Mouse (Mus musculus) MEL (cell line): Measurements from ENCODE around the gene Zfp449. TPM values are rescaled to one million over a fixed set of nuclear protein-coding genes. Genes with fewer than 3 reads are reported as not detected.

Experiments
- DNase-seq: peaks from one replicate; pipeline ENCODE4 v3.0.0; 2011; ENCODE audit warnings: low read depth, low spot score
- H3K27ac ChIP-seq: 2 replicates; pipeline ENCODE4 v1.5.1; 2012; ENCODE audit warnings: low read depth, mild to moderate bottlenecking, control low read depth, low read length, moderate library complexity; ENCODE audit not compliant: control insufficient read depth
- H3K27me3 ChIP-seq, 2 experiments: fragments of 150-350 bp in 1 of 2; sonication (generic) in 1 of 2; 2 replicates each; pipeline ENCODE4 v1.6.1; 2012; ENCODE audit warnings: low read length in 2 of 2, mild to moderate bottlenecking in 2 of 2, improper control_type of control experiment in 1 of 2, moderate library complexity in 1 of 2; ENCODE audit not compliant: insufficient read depth in 2 of 2, control insufficient read depth in 1 of 2
- H3K36me3 ChIP-seq, 2 experiments: 2 replicates each; pipeline ENCODE4 v1.6.1; 2012 to 2014; ENCODE audit warnings: low read length in 2 of 2, improper control_type of control experiment in 1 of 2, inconsistent platforms in 1 of 2, mild to moderate bottlenecking in 1 of 2; ENCODE audit not compliant: insufficient read depth in 2 of 2, control insufficient read depth in 1 of 2
- H3K4me1 ChIP-seq, 2 experiments: fragments of 150-350 bp in 1 of 2; sonication (generic) in 1 of 2; 2 replicates each; pipeline ENCODE4 v1.6.1; 2012; ENCODE audit warnings: low read length in 2 of 2, improper control_type of control experiment in 1 of 2, mild to moderate bottlenecking in 1 of 2; ENCODE audit not compliant: insufficient read depth in 2 of 2, control insufficient read depth in 1 of 2
- H3K4me3 ChIP-seq, 2 experiments: fragments of 150-350 bp in 1 of 2; sonication (generic) in 1 of 2; 2 replicates each; pipeline ENCODE4 v1.5.1; 2012; ENCODE audit warnings: low read depth in 2 of 2, low read length in 2 of 2, mild to moderate bottlenecking in 2 of 2, moderate library complexity in 2 of 2, control low read depth in 1 of 2, improper control_type of control experiment in 1 of 2; ENCODE audit not compliant: control insufficient read depth in 1 of 2, insufficient read depth in 1 of 2
- H3K79me2 ChIP-seq: 2 replicates; pipeline ENCODE4 v1.6.1; 2012; ENCODE audit warnings: mild to moderate bottlenecking, low read length, moderate library complexity; ENCODE audit not compliant: control insufficient read depth, poor library complexity, insufficient read depth
- H3K9ac ChIP-seq: 2 replicates; pipeline ENCODE4 v1.6.1; 2012; ENCODE audit warnings: low read depth, mild to moderate bottlenecking, control low read depth, low read length, moderate library complexity; ENCODE audit not compliant: control insufficient read depth, poor library complexity, severe bottlenecking
- H3K9me3 ChIP-seq: fragments of 150-350 bp; sonication (generic); replicated peaks from 2 replicates; pipeline ENCODE4 v1.6.1; 2012; ENCODE audit warnings: mild to moderate bottlenecking, low read length, improper control_type of control experiment, moderate library complexity; ENCODE audit not compliant: insufficient read depth
- BHLHE40 ChIP-seq: IDR thresholded peaks from 2 replicates; pipeline ENCODE4 v1.6.1; 2012; ENCODE audit warnings: low read depth, mild to moderate bottlenecking, inconsistent platforms, low read length, improper control_type of control experiment, borderline replicate concordance
- CHD2 ChIP-seq: IDR thresholded peaks from 2 replicates; pipeline ENCODE4 v1.6.1; 2011; ENCODE audit warnings: low read length, improper control_type of control experiment
- EP300 ChIP-seq, 2 experiments: IDR thresholded peaks; 2 replicates each; pipeline ENCODE4 v1.6.1; 2011; ENCODE audit warnings: improper control_type of control experiment in 2 of 2, low read length in 2 of 2, low read depth in 1 of 2, mild to moderate bottlenecking in 1 of 2
- ETS1 ChIP-seq: IDR thresholded peaks from 2 replicates; pipeline ENCODE4 v1.6.1; 2012; ENCODE audit warnings: low read depth, mild to moderate bottlenecking, inconsistent platforms, low read length, improper control_type of control experiment, moderate library complexity
- MAFK ChIP-seq: IDR thresholded peaks from 2 replicates; pipeline ENCODE4 v1.6.1; 2011; ENCODE audit warnings: low read depth, mild to moderate bottlenecking, low read length, improper control_type of control experiment, borderline replicate concordance
- MYB ChIP-seq: IDR thresholded peaks from 2 replicates; pipeline ENCODE4 v1.6.1; 2011; ENCODE audit warnings: mild to moderate bottlenecking, low read depth, low read length, improper control_type of control experiment
- POLR2AphosphoS2 ChIP-seq: IDR thresholded peaks from 2 replicates; pipeline ENCODE4 v1.6.1; 2011; ENCODE audit warnings: low read length, improper control_type of control experiment
- RCOR1 ChIP-seq: IDR thresholded peaks from 2 replicates; pipeline ENCODE4 v1.6.1; 2012; ENCODE audit warnings: low read depth, mild to moderate bottlenecking, inconsistent platforms, low read length, improper control_type of control experiment
- SIN3A ChIP-seq: IDR thresholded peaks from 2 replicates; pipeline ENCODE4 v1.6.1; 2012; ENCODE audit warnings: low read length, improper control_type of control experiment, inconsistent platforms
- ZKSCAN1 ChIP-seq: IDR thresholded peaks from 2 replicates; pipeline ENCODE4 v1.6.1; 2012; ENCODE audit warnings: low read depth, mild to moderate bottlenecking, inconsistent platforms, low read length, improper control_type of control experiment, moderate library complexity
- ZMIZ1 ChIP-seq: IDR thresholded peaks from 2 replicates; pipeline ENCODE4 v1.6.1; 2012; ENCODE audit warnings: low read depth, mild to moderate bottlenecking, inconsistent platforms, low read length, improper control_type of control experiment, moderate library complexity
- ZNF384 ChIP-seq: IDR thresholded peaks from 2 replicates; pipeline ENCODE4 v1.6.1; 2012; ENCODE audit warnings: low read depth, mild to moderate bottlenecking, inconsistent platforms, low read length, improper control_type of control experiment
- polyA plus RNA-seq, 2 experiments: library from polyadenylated mRNA; stranded (reverse) in 1 of 2; unstranded in 1 of 2; fragments of >175 nt in 1 of 2; fragments of >200 nt in 1 of 2; gene quantifications; 2 replicates each; pipeline versions ENCODE4 v1.2.1 to v1.2.4; 2012; ENCODE audit warnings: low replicate concordance in 2 of 2, low read depth in 1 of 2; ENCODE audit not compliant: insufficient read length in 2 of 2, insufficient read depth in 1 of 2, missing spikeins in 1 of 2
- total RNA-seq: library from RNA; depleted of rRNA; stranded (reverse); fragments of 300-350 nt; gene quantifications from 2 replicates; pipeline ENCODE4 v1.2.3, GENCODE M21; 2012; rRNA removed

The Zfp449 gene
- total and polyA plus RNA-seq, 3 experiments: 1.5 TPM; not detected in 1

- no peak overlapping the region for H3K27ac ChIP-seq
- DNase-seq: no peak
- H3K79me2 ChIP-seq: no peaks in the 10 kb centered on the region
- H3K9me3 ChIP-seq: no peaks in the 10 kb centered on the region
- H3K27me3 ChIP-seq: no peaks in the 10 kb centered on the region
- TF ChIP-seq ZNF384 (no peak), ZMIZ1 (no peak), SIN3A (no peak), POLR2AphosphoS2 (no peak), ZKSCAN1 (no peak), CHD2 (no peak), RCOR1 (no peak), BHLHE40 (no peak), EP300 (IDR thresholded peaks at IDR 0.05; ENCODE audit: low read depth in 1 of 2, low read length in 2 of 2) (no peak), ETS1 (no peak), MYB (no peak), MAFK (no peak)
- no peaks in the 10 kb centered on the region for H3K4me1 ChIP-seq
- no peak overlapping the region for H3K4me3 ChIP-seq
- H3K36me3 ChIP-seq: no peaks in the 10 kb centered on the region
- no peak overlapping the region for H3K9ac ChIP-seq
Measured at GRCm38 (mm10) chrX:56406128-56406527, 59.9 kb downstream of the Zfp449 start.

Other genes starting within 250 kb of the Zfp449 start
- 125 and 149 TPM in 2 replicates for gene 3830403N18Rik, start 209.8 kb upstream of the Zfp449 start, total RNA-seq
- 100 to 1,000 TPM; 103 to 243 TPM for gene 3830403N18Rik, start 209.8 kb upstream of the Zfp449 start, polyA plus RNA-seq
- gene Gm773, start 133.5 kb upstream of the Zfp449 start, total RNA-seq: not detected in 2 replicates
- not detected for gene Gm773, start 133.5 kb upstream of the Zfp449 start, polyA plus RNA-seq
- not detected in 2 replicates for gene Smim10l2a, start 28.2 kb downstream of the Zfp449 start, total RNA-seq
- gene Smim10l2a, start 28.2 kb downstream of the Zfp449 start, polyA plus RNA-seq: not detected
- 2.5 TPM in 1 of 2 replicates, not detected in the other for gene Gm2174, start 101.6 kb downstream of the Zfp449 start, total RNA-seq
- gene Gm2174, start 101.6 kb downstream of the Zfp449 start, polyA plus RNA-seq: not detected
- 9.8 and 18.4 TPM in 2 replicates for gene Ints6l, start 108.5 kb downstream of the Zfp449 start, total RNA-seq
- 100 to 1,000 TPM in 1 of 2 experiments, 10 to 100 TPM in 1; 56.1 to 124 TPM for gene Ints6l, start 108.5 kb downstream of the Zfp449 start, polyA plus RNA-seq
- gene Gm10477, start 178.3 kb downstream of the Zfp449 start, total RNA-seq: not detected in 2 replicates
- gene Gm10477, start 178.3 kb downstream of the Zfp449 start, polyA plus RNA-seq: not detected
- gene Gm648, start 203.2 kb downstream of the Zfp449 start, total RNA-seq: not detected in 2 replicates
- under 1 TPM in 1 of 2 experiments, not detected in 1; 0.08 TPM for gene Gm648, start 203.2 kb downstream of the Zfp449 start, polyA plus RNA-seq